Mouse (Mus musculus) neutrophil, adult 83 days (primary cell): ENCODE results near the gene Tbcd. TPM values are rescaled to one million over a fixed set of nuclear protein-coding genes. Genes with fewer than 3 reads are reported as not detected.

Source experiments
- total RNA-seq, 2 experiments: library from RNA; stranded (reverse); gene quantifications; one replicate each; pipeline ENCODE4 v1.2.4; 2023

Tbcd gene
- 10 to 100 TPM; 25.5 to 26.3 TPM for total RNA-seq

DNA sequence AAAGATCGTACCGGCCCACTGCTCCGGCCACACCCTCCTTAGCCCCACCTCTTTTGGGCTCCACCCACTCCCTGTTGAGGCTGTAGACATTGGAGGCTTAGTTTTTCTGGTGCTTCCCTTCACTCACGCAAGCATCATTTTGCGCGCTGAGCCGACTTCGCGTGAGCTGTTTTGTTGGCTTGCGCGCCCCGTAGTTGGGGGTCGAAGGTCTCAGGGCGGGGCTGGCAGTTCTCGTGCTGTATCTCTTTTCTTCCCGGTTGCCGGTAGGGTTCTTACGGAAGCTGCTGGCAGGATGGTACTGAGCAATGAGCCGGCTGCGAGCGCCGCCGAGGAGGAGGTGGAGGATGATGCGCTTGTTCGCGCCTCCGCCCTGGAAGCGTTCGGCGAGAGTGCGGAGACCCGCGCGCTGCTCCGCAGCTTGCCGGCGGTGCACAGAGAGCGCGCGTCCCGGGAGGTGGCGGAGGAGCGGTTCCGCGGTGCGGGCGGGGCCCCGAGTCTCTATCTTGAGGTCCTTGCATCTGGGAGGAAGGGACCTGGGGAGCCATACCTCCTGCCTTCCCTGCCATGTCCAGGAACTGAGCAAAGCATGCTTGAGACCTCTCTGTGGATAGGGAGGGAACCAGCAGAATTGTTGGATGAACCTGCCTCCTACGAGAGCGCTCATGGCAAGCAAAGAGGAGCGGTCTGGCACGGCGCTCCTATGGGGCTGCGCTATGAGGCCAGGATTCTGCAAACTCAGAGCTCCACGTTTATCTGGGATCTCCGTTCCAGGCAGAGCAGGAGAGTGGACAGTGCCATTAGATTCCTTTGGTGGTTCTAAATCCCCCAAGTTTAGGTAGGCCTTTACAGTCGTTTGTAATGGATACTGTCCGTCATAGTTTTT is at the start of gene Tbcd:
Gene Tbcd (plus strand): TSS at position 197 of the 883 bp plus-strand sequence.

GRCm38 (mm10) chr11:121420830-121421552 is 30.8 kb upstream of the Tbcd start, which contains the start of gene Fn3krp:
TSS of gene Fn3krp (plus strand) at chr11:121421401.

GRCm38 (mm10) chr11:121434156-121435155 is 17.3 kb upstream of the Tbcd start, which contains the start of gene Fn3k:
TSS of gene Fn3k (plus strand) at chr11:121434913.

GRCm38 (mm10) chr11:121519131-121519530 is 67.4 kb downstream of the Tbcd start, which contains the start of gene Zfp750:
TSS of gene Zfp750 (minus strand) at chr11:121519333.

Other genes starting within 250 kb of the Tbcd start
- 1 to 10 TPM; 3.3 to 3.5 TPM for gene Hexdc, start 247.5 kb upstream of the Tbcd start, total RNA-seq
- 1 to 10 TPM; 4.1 to 4.6 TPM for gene Ogfod3, start 247.2 kb upstream of the Tbcd start, total RNA-seq
- gene Cybc1, start 222.6 kb upstream of the Tbcd start, total RNA-seq, result 10 to 100 TPM; 62.2 to 63.1 TPM
- 10 to 100 TPM; 45.0 to 45.6 TPM for gene Narf, start 214.7 kb upstream of the Tbcd start, total RNA-seq
- 10 to 100 TPM; 26.5 to 26.9 TPM for gene Foxk2, start 192.0 kb upstream of the Tbcd start, total RNA-seq
- 10 to 100 TPM; 54.7 to 61.4 TPM for gene Wdr45b, start 97.5 kb upstream of the Tbcd start, total RNA-seq
- gene Rab40b, start 63.7 kb upstream of the Tbcd start, total RNA-seq, result not detected
- gene Fn3krp, start 30.5 kb upstream of the Tbcd start, total RNA-seq, result 10 to 100 TPM in 1 of 2 experiments, 1 to 10 TPM in 1; 8.7 to 11.9 TPM
- gene Fn3k, start 17.0 kb upstream of the Tbcd start, total RNA-seq, result 1 to 10 TPM; 3.5 to 4.1 TPM
- gene Zfp750, start 67.4 kb downstream of the Tbcd start, total RNA-seq, result under 1 TPM in 1 of 2 experiments, not detected in 1; 0.29 TPM
- gene B3gntl1, start 221.2 kb downstream of the Tbcd start, total RNA-seq, result 1 to 10 TPM; 6.4 to 7.8 TPM
- gene Metrnl, start 249.6 kb downstream of the Tbcd start, total RNA-seq, result 10 to 100 TPM; 61.7 to 66.7 TPM